Mouse (Mus musculus): ENCODE data around the gene Slc43a2. TPM values are rescaled to one million over a fixed set of nuclear protein-coding genes. Genes with fewer than 3 reads are reported as not detected.

Gene Slc43a2
- 15.1 and 15.2 TPM in 2 replicates for polyA plus RNA-seq (2012; rRNA removed)

DNA sequence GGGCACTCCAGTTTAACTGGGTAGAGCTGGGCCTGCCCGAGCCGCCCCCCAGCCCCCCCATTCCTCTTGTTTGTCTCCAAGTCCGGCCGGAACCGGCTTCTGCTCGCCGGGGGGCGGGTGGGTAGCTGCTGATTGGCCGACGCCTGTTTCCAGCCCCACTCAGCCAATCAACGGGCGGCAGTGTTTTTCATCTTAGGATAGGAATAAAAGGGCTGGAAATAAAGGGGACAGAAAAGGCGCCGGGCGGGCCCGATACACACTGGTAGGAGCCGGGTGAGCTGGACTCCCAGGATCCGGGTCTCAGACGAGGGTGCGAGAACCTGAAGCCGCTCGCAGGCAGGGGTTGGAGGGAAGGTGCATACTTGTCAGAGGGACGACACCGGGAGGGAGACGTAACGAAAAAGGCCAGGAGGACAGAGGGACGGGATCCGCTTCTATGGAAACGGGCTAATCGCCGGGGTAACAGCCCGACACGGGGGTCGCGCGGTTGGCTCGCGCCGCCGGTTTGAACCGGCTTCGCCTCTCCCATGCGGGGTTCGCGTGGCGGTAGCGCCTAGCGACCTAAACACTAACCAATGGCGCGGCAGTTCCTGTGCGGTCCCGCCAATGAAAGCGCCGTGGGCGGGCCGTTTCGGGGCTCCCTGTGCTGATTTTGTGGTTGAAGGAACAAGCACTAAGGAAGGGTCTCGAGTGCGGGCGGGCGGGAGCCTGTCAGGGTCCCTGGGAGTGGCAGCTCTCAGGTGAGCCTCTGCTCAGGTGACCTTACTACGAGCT, at the start of gene Slc43a2:
Gene Slc43a2 (plus strand): TSS at position 226 of the 774 bp plus-strand sequence.

DNA sequence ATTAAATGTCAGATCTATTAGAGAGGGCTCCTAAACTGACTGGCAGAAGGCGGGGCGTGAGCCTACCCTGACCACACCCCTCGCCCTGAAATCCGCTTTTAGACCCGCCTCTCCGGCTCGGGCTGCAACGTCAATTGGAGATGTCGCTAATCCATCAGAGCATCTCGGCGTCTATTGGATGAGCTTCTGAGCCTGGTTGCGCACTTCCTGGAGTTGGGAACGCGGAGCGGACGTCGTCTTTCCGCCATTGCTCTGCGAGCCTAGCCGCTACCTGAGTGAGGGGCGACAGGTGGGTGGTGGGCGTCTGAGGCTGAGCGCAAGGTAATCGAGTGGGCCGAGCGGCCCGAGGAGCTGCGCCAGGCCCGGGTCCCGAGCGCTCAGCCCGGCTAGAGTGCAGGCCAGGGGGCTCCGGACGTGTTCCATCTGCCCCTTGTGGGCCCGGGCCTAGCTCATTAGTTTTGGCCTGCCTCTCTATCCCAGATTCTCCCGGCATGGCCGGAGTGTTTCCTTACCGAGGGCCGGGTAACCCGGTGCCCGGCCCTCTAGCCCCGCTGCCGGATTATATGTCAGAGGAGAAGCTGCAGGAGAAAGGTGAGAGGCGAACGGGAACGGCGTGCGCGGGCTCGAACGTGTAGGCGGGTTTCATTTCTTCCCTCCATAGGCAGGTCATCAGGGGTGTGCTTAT, 44.8 kb upstream of the Slc43a2 start, which contains the start of gene Prpf8:
Gene Prpf8 (plus strand): TSS at position 216 of the 685 bp plus-strand sequence.

DNA sequence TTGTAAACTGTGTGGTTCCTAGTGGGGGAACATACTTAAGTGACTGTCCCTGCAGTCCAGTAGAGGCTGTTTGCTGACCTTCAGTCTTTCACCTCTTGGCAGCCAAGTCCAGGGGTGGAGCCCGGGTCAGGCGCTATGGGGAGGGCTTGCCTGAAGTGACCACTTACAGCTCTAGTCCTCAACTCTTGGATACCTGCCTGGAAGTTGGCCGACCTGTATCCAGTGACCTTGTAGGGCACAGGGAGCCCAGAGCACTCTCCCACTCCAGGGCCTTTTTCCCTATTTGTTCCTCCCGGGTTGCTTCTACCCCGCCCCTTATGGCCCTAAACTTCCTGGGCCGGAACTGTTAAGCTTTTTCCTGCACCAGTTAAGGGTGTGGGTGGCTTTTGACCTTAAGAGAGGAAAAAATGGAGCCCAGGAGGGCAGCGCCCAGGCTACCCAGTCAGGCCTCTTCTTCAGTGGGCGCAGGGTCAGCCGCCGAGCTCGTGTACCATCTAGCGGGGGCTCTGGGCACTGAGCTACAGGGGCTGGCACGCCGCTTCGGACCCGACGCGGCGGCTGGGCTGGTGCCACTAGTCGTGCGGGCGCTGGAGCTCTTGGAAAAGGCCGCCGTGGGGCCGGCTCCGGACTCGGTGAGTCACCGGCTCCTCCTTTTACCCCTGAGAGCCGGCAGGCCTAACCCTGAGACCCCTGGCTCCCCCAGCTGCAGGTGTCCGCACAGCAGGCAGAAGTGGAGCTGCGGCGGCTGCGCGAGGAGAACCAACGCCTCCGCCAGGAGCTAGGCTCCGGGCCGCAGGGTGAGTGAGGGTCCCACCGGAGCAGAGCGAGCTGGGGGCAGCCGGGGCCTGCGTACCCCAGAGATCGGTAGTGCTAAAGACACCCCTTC, 21.5 kb upstream of the Slc43a2 start, which contains the start of gene Rilp:
Gene Rilp (plus strand): TSS at position 354 of the 886 bp plus-strand sequence.

DNA sequence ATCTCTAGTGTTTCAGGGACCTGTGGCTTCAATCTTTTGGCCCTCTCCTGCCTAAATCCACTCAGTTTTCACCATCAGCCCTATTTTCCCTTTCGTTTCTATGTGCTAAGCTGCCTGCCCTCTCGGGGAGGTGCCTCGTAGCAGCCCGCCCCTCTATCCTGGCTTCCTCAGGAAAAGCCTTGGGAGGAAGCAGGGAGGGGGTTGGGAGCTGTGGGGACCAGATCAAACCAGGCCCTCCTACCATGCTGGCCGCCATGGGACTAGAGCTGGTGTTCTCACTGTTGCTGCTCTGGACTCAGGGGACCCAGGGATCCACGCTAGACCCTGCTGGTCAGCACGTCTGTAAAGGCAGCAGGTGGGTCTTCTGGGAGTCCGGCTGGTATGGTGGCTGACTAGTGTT, 18.2 kb upstream of the Slc43a2 start, which contains the start of gene Scarf1:
Gene Scarf1 (plus strand): TSS at position 205 of the 400 bp plus-strand sequence.

DNA sequence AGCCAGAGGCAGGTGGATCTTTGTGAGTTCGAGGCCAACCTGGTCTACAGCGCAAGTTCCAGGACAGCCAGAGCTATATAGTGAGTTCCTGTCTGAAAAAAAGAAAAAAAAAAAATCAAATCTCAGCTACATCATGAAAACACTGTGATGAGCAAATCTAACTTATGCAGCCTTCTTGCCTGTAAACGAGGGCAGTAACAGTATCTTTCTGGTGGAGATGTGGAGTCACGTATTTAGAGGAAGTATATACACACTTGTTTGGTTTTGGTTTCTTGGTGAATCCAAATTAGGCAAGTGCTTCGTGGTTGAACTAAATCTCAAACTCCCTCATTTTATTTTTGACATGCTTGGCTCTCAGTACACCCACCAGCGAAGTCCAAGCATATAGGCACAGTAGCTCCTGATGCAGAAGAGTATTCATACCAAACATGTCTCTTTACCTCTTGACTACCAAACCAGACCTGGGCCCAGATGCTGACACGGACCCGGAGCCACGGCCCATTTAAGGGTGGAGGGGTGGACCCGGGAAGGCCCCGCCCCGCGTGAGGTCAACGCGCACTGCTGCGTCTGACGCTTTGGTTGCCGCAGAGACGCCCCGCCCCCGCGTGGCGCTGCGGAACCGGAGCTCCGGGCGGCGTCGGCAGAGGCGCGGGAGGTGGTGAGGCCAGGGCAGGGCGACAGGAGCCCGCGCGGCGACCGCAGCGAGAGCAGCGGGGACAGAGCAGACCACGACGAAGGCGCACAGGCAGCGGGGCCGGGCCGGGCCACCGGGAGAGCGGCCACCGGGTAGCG, 56.2 kb downstream of the Slc43a2 start, which contains the start of gene Pitpna:
Gene Pitpna (plus strand): TSS at position 605 of the 792 bp plus-strand sequence.

Other genes starting within 250 kb of the Slc43a2 start
- 5.4 and 6.1 TPM in 2 replicates for gene Rpa1, start 183.4 kb upstream of the Slc43a2 start, polyA plus RNA-seq (2012; rRNA removed)
- 1.0 and 1.3 TPM in 2 replicates for gene Smyd4, start 183.3 kb upstream of the Slc43a2 start, polyA plus RNA-seq (2012; rRNA removed)
- 32.6 and 42.4 TPM in 2 replicates for gene Serpinf1, start 109.0 kb upstream of the Slc43a2 start, polyA plus RNA-seq (2012; rRNA removed)
- 2.5 and 4.4 TPM in 2 replicates for gene Serpinf2, start 92.1 kb upstream of the Slc43a2 start, polyA plus RNA-seq (2012; rRNA removed)
- 7.4 TPM in 2 replicates for gene Wdr81, start 77.0 kb upstream of the Slc43a2 start, polyA plus RNA-seq (2012; rRNA removed)
- gene Tlcd2, start 70.0 kb upstream of the Slc43a2 start, polyA plus RNA-seq (2012; rRNA removed): 8.6 and 11.8 TPM in 2 replicates
- gene Prpf8, start 44.9 kb upstream of the Slc43a2 start, polyA plus RNA-seq (2012; rRNA removed): 13.4 and 21.5 TPM in 2 replicates
- 2.4 and 3.9 TPM in 2 replicates for gene Rilp, start 21.6 kb upstream of the Slc43a2 start, polyA plus RNA-seq (2012; rRNA removed)
- 4.1 TPM in 2 replicates for gene Scarf1, start 18.2 kb upstream of the Slc43a2 start, polyA plus RNA-seq (2012; rRNA removed)
- 38.5 and 62.5 TPM in 2 replicates for gene Pitpna, start 56.4 kb downstream of the Slc43a2 start, polyA plus RNA-seq (2012; rRNA removed)
- 12.9 and 17.5 TPM in 2 replicates for gene Inpp5k, start 99.3 kb downstream of the Slc43a2 start, polyA plus RNA-seq (2012; rRNA removed)
- gene Myo1c, start 118.8 kb downstream of the Slc43a2 start, polyA plus RNA-seq (2012; rRNA removed): 32.4 and 32.7 TPM in 2 replicates
- 67.6 and 102 TPM in 2 replicates for gene Crk, start 147.6 kb downstream of the Slc43a2 start, polyA plus RNA-seq (2012; rRNA removed)
- 20.1 and 28.0 TPM in 2 replicates for gene Ywhae, start 201.2 kb downstream of the Slc43a2 start, polyA plus RNA-seq (2012; rRNA removed)